Mouse (Mus musculus) G1E (cell line): Measurements from ENCODE around the gene Myl9.

ENCODE experiments used
- CTCF ChIP-seq: IDR thresholded peaks from 2 replicates; pipeline ENCODE4 v1.5.1; 2012; ENCODE audit warnings: low read depth, low read length, inconsistent platforms, mixed read lengths
- GATA1 ChIP-seq: IDR thresholded peaks from 2 replicates; pipeline ENCODE4 v1.6.1; 2012; ENCODE audit warnings: borderline replicate concordance, low read length, inconsistent platforms, mixed read lengths
- GATA2 ChIP-seq: IDR thresholded peaks from 2 replicates; pipeline ENCODE4 v1.6.1; 2012; ENCODE audit warnings: low read depth, low read length, inconsistent platforms, borderline replicate concordance
- POLR2AphosphoS5 ChIP-seq: IDR thresholded peaks from 2 replicates; pipeline ENCODE4 v1.6.1; 2012; ENCODE audit warnings: low read depth, low read length, inconsistent platforms; ENCODE audit not compliant: insufficient replicate concordance
- TAL1 ChIP-seq: conservative IDR thresholded peaks from 2 replicates; pipeline ENCODE4 v1.6.1; 2012; ENCODE audit warnings: low read depth, low read length, inconsistent platforms, mixed read lengths

DNA sequence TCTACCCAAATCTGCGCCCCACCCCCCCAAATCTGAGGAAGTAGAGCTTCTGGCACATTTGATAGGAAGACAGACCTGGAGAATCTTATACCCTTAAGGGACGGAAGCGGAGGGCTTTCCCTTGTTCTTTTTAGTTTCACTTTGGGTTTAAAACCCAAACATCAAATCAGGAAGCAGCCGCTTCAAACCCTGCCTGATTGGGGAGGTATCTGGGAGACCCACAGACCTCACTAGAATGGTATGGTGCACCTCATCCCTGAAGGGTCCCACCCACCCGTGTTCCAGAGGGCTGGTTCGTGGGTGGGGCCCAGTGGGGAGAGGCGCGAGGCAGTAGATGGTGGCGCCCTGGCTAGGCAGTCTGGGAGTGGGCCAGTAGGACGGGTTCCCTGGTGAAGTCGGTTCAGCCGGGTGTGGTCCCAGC is 44.7 kb upstream of the Myl9 start:
- no peak for TF ChIP-seq CTCF
- TF ChIP-seq GATA1: no peak
- TF ChIP-seq POLR2AphosphoS5: no peak
- no peak for TF ChIP-seq TAL1
- no peak for TF ChIP-seq GATA2
